Mouse (Mus musculus): ENCODE measurements around the gene Acbd6. TPM values are rescaled to one million over a fixed set of nuclear protein-coding genes. Genes with fewer than 3 reads are reported as not detected.

The Acbd6 gene
- polyA plus RNA-seq (2014; fragmentation: Nextera tagmentation; extraction: Ambion mirVana), result 91.8 and 98.1 TPM in 2 replicates

- under 1% methylated on average over 83 of the region's 83 CpGs for WGBS
- peaks cover 18% of the 10 kb centered on the region for H3K4me1 ChIP-seq (ENCODE audit: control insufficient read depth, insufficient read depth, low read length)
Observed at GRCm38 (mm10) chr1:155558012-155558842, at the start of gene Acbd6. Gene Acbd6 (plus strand): TSS chr1:155558120.

GRCm38 (mm10) chr1:155510263-155510662 is 47.7 kb upstream of the Acbd6 start:
- ATAC-seq (ENCODE audit: low FRiP score, low TSS enrichment) (no peak), DNase-seq (no peak)
- no peak overlapping the region for H3K4me2 ChIP-seq (ENCODE audit: low read length)
- whole genome bisulfite sequencing, result 80% methylated on average over 10 of the region's 10 CpGs
- H3K27me3 ChIP-seq (ENCODE audit: control insufficient read depth, insufficient read depth, low read length), result no peaks in the 10 kb centered on the region
- H3K4me3 ChIP-seq (replicated peaks; ENCODE audit: low read depth, low read length), result no peak overlapping the region
- H3K9ac ChIP-seq (replicated peaks; ENCODE audit: low read length), result no peak overlapping the region
- H3K27ac ChIP-seq (replicated peaks; ENCODE audit: low read depth, low read length), result no peak overlapping the region
- H3K4me1 ChIP-seq (ENCODE audit: control insufficient read depth, insufficient read depth, low read length), result no peaks in the 10 kb centered on the region
- H3K9me3 ChIP-seq (ENCODE audit: control insufficient read depth, low read length), result no peaks in the 10 kb centered on the region
- no peaks in the 10 kb centered on the region for H3K36me3 ChIP-seq (ENCODE audit: control insufficient read depth, insufficient read depth, low read length)

More at GRCm38 (mm10) chr1:155558012-155558842, at the start of gene Acbd6:
- DNase-seq, result peak; percentile 93
- Histone ChIP-seq H3K9ac (replicated peaks; ENCODE audit: low read length) (peak within 1 kb of the TSS; percentile 87), H3K27ac (replicated peaks; ENCODE audit: low read depth, low read length) (peak within 1 kb of the TSS; percentile 85), H3K36me3 (ENCODE audit: control insufficient read depth, insufficient read depth, low read length) (no peaks in the 10 kb centered on the region), H3K27me3 (ENCODE audit: control insufficient read depth, insufficient read depth, low read length) (no peaks in the 10 kb centered on the region), H3K4me3 (replicated peaks; ENCODE audit: low read depth, low read length) (peak within 1 kb of the TSS; percentile 91), H3K4me2 (ENCODE audit: low read length) (peak within 1 kb of the TSS; percentile 84), H3K9me3 (ENCODE audit: control insufficient read depth, low read length) (0 out of 2 replicates have a peak, but pooled peaks cover 1% of the 10 kb centered on the region)
- ATAC-seq (ENCODE audit: low FRiP score, low TSS enrichment), result peak; percentile 88

GRCm38 (mm10) chr1:155515866-155516265 is 42.1 kb upstream of the Acbd6 start:
- Histone ChIP-seq H3K9ac (replicated peaks; ENCODE audit: low read length) (no peak overlapping the region), H3K27me3 (ENCODE audit: control insufficient read depth, insufficient read depth, low read length) (no peaks in the 10 kb centered on the region), H3K9me3 (ENCODE audit: control insufficient read depth, low read length) (peaks cover 11% of the 10 kb centered on the region), H3K4me1 (ENCODE audit: control insufficient read depth, insufficient read depth, low read length) (no peaks in the 10 kb centered on the region), H3K4me3 (replicated peaks; ENCODE audit: low read depth, low read length) (no peak overlapping the region), H3K4me2 (ENCODE audit: low read length) (no peak overlapping the region), H3K27ac (replicated peaks; ENCODE audit: low read depth, low read length) (no peak overlapping the region), H3K36me3 (ENCODE audit: control insufficient read depth, insufficient read depth, low read length) (no peaks in the 10 kb centered on the region)
- ATAC-seq (ENCODE audit: low FRiP score, low TSS enrichment), result no peak
- 83% methylated on average over 4 of the region's 4 CpGs for WGBS
- no peak for DNase-seq

GRCm38 (mm10) chr1:155516594-155516993 is 41.3 kb upstream of the Acbd6 start:
- H3K9ac ChIP-seq (replicated peaks; ENCODE audit: low read length), result no peak overlapping the region
- WGBS, result 32% methylated on average over 7 of the region's 7 CpGs
- H3K4me3 ChIP-seq (replicated peaks; ENCODE audit: low read depth, low read length), result no peak overlapping the region
- no peaks in the 10 kb centered on the region for H3K36me3 ChIP-seq (ENCODE audit: control insufficient read depth, insufficient read depth, low read length)
- peaks cover 11% of the 10 kb centered on the region for H3K9me3 ChIP-seq (ENCODE audit: control insufficient read depth, low read length)
- ATAC-seq (ENCODE audit: low FRiP score, low TSS enrichment) (no peak), DNase-seq (peak; percentile 78)
- no peak overlapping the region for H3K4me2 ChIP-seq (ENCODE audit: low read length)
- H3K4me1 ChIP-seq (ENCODE audit: control insufficient read depth, insufficient read depth, low read length), result no peaks in the 10 kb centered on the region
- H3K27ac ChIP-seq (replicated peaks; ENCODE audit: low read depth, low read length), result 0 out of 2 replicates have a peak overlapping the region, but pooled peaks have one; percentile 26
- no peaks in the 10 kb centered on the region for H3K27me3 ChIP-seq (ENCODE audit: control insufficient read depth, insufficient read depth, low read length)

- Histone ChIP-seq H3K4me2 (ENCODE audit: low read length) (no peak overlapping the region), H3K36me3 (ENCODE audit: control insufficient read depth, insufficient read depth, low read length) (no peaks in the 10 kb centered on the region), H3K9ac (replicated peaks; ENCODE audit: low read length) (no peak overlapping the region), H3K9me3 (ENCODE audit: control insufficient read depth, low read length) (peaks cover 11% of the 10 kb centered on the region), H3K4me1 (ENCODE audit: control insufficient read depth, insufficient read depth, low read length) (no peaks in the 10 kb centered on the region), H3K27ac (replicated peaks; ENCODE audit: low read depth, low read length) (peak overlapping the region; percentile 67), H3K4me3 (replicated peaks; ENCODE audit: low read depth, low read length) (no peak overlapping the region), H3K27me3 (ENCODE audit: control insufficient read depth, insufficient read depth, low read length) (no peaks in the 10 kb centered on the region)
- WGBS, result 16% methylated on average over 5 of the region's 5 CpGs
- DNase-seq, result peak; percentile 59
- ATAC-seq (ENCODE audit: low FRiP score, low TSS enrichment), result no peak
Observed at GRCm38 (mm10) chr1:155517060-155517459, 40.9 kb upstream of the Acbd6 start.

- Histone ChIP-seq H3K9ac (replicated peaks; ENCODE audit: low read length) (no peak overlapping the region), H3K4me1 (ENCODE audit: control insufficient read depth, insufficient read depth, low read length) (no peaks in the 10 kb centered on the region), H3K4me2 (ENCODE audit: low read length) (no peak overlapping the region), H3K27ac (replicated peaks; ENCODE audit: low read depth, low read length) (no peak overlapping the region), H3K4me3 (replicated peaks; ENCODE audit: low read depth, low read length) (no peak overlapping the region), H3K36me3 (ENCODE audit: control insufficient read depth, insufficient read depth, low read length) (no peaks in the 10 kb centered on the region), H3K27me3 (ENCODE audit: control insufficient read depth, insufficient read depth, low read length) (no peaks in the 10 kb centered on the region), H3K9me3 (ENCODE audit: control insufficient read depth, low read length) (peaks cover 11% of the 10 kb centered on the region)
- 86% methylated on average over 4 of the region's 4 CpGs for WGBS
- no peak for DNase-seq
- no peak for ATAC-seq (ENCODE audit: low FRiP score, low TSS enrichment)
Observed at GRCm38 (mm10) chr1:155520285-155520684, 37.6 kb upstream of the Acbd6 start.

GRCm38 (mm10) chr1:155522493-155522892 is 35.4 kb upstream of the Acbd6 start:
- 90% methylated on average over 4 of the region's 4 CpGs for WGBS
- H3K27ac ChIP-seq (replicated peaks; ENCODE audit: low read depth, low read length), result no peak overlapping the region
- no peak overlapping the region for H3K9ac ChIP-seq (replicated peaks; ENCODE audit: low read length)
- H3K9me3 ChIP-seq (ENCODE audit: control insufficient read depth, low read length), result peaks cover 11% of the 10 kb centered on the region
- no peaks in the 10 kb centered on the region for H3K36me3 ChIP-seq (ENCODE audit: control insufficient read depth, insufficient read depth, low read length)
- H3K4me1 ChIP-seq (ENCODE audit: control insufficient read depth, insufficient read depth, low read length), result peaks cover 7% of the 10 kb centered on the region; the same call in 1 of the 2 replicates
- no peak overlapping the region for H3K4me3 ChIP-seq (replicated peaks; ENCODE audit: low read depth, low read length)
- no peak for DNase-seq
- no peak for ATAC-seq (ENCODE audit: low FRiP score, low TSS enrichment)
- H3K4me2 ChIP-seq (ENCODE audit: low read length), result no peak overlapping the region
- H3K27me3 ChIP-seq (ENCODE audit: control insufficient read depth, insufficient read depth, low read length), result no peaks in the 10 kb centered on the region

GRCm38 (mm10) chr1:155526176-155526575 is 31.7 kb upstream of the Acbd6 start:
- DNase-seq, result no peak
- Histone ChIP-seq H3K9ac (replicated peaks; ENCODE audit: low read length) (no peak overlapping the region), H3K36me3 (ENCODE audit: control insufficient read depth, insufficient read depth, low read length) (no peaks in the 10 kb centered on the region), H3K27me3 (ENCODE audit: control insufficient read depth, insufficient read depth, low read length) (no peaks in the 10 kb centered on the region), H3K9me3 (ENCODE audit: control insufficient read depth, low read length) (no peaks in the 10 kb centered on the region), H3K27ac (replicated peaks; ENCODE audit: low read depth, low read length) (no peak overlapping the region), H3K4me2 (ENCODE audit: low read length) (no peak overlapping the region), H3K4me1 (ENCODE audit: control insufficient read depth, insufficient read depth, low read length) (peaks cover 31% of the 10 kb centered on the region), H3K4me3 (replicated peaks; ENCODE audit: low read depth, low read length) (no peak overlapping the region)
- no peak for ATAC-seq (ENCODE audit: low FRiP score, low TSS enrichment)
- WGBS, result 60% methylated on average over 5 of the region's 5 CpGs

Data from midbrain, embryonic 14.5 days (tissue).